Mouse (Mus musculus) adrenal gland, postnatal 36 days (tissue): ENCODE measurements around the gene Snx12. TPM values are rescaled to one million over a fixed set of nuclear protein-coding genes. Genes with fewer than 3 reads are reported as not detected.
A peak's percentile ranks its signal among the peaks of the same experiment; 100 is the strongest.

Experiments
- DNase-seq, 2 experiments: peaks; one replicate each; pipeline ENCODE4 v3.0.0; 2021; ENCODE audit warnings: mixed read lengths in 1 of 2
- long read RNA-seq, 2 experiments: library from polyadenylated mRNA; stranded (forward); transcript quantifications; one replicate each; pipeline ENCODE4 v2.0.0; 2021; ENCODE audit warnings: borderline sequencing depth in 2 of 2
- total RNA-seq, 2 experiments: library from RNA; stranded (reverse); gene quantifications; 2 replicates each; pipeline ENCODE4 v1.2.3; 2021

Gene Snx12
- 10 to 100 TPM; 49.9 to 52.0 TPM for total RNA-seq
- long read RNA-seq, experiment 1, transcript Snx12-204 (6 exons, 1,114 nt), result major isoform, 11 of 31 reads
- long read RNA-seq, experiment 1, transcript Snx12-201 (5 exons, 1,002 nt), result minor isoform, 8 of 31 reads
- long read RNA-seq, experiment 1, partial matches to known transcripts, result 1 of 31 reads
- long read RNA-seq, experiment 1, other reads (novel, unspliced or antisense), result 8 of 31 reads
- long read RNA-seq, experiment 2, partial matches to known transcripts, result 5 of 15 reads
- long read RNA-seq, experiment 2, other reads (novel, unspliced or antisense), result 3 of 15 reads

- DNase-seq, result peak; percentile 80 to 83
Observed at GRCm38 (mm10) chrX:101221834-101222795, at the start of gene Snx12. Gene Snx12, minus strand, starts transcription at chrX:101222563.

DNA sequence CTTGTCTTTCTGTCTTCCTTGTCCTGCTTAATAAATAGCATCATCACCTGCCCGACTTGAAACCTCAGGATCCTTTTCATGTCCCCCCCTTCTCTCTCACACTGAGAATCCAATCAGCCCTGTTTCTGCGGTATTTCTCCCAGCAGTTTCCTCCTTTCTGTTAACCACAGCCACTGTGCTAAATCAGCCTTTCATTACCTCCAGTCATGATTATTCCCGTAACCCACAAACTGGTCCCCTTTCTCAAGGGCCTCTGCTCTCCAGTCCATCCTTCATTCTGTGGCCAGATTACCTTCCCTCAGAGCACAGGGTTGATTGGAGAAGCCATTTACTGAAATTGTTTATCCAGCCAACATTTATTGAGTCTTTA lies 46.4 kb upstream of the Snx12 start, which contains the start of gene Gm20489:
TSS of gene Gm20489 (minus strand) at position 269 of the 370 bp plus-strand sequence.
- no peak for DNase-seq

GRCm38 (mm10) chrX:101268025-101268754 lies 45.8 kb upstream of the Snx12 start, which contains the start of gene Il2rg:
Gene Il2rg, minus strand, starts transcription at chrX:101268255.
- DNase-seq, result no peak

DNA sequence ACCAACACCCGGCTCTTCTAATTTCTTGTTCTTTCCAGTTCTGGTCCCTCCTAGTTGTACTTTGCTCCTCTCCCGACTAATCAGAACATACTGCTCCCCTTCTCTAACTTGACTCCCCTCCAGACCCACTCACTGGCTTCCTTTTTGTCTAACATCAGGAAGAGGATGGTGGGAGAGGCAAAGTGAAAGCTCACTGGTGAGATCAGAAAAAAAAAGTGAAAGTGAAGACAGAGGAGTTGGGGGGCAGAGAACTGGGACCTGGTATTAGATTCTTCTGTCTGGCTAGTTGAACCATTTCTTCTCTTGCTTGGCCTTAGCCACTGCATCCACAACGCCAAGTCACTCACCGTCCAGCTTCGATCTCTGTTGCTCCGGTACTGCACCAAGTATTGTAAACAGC lies 44.3 kb upstream of the Snx12 start:
- DNase-seq, result no peak

DNA sequence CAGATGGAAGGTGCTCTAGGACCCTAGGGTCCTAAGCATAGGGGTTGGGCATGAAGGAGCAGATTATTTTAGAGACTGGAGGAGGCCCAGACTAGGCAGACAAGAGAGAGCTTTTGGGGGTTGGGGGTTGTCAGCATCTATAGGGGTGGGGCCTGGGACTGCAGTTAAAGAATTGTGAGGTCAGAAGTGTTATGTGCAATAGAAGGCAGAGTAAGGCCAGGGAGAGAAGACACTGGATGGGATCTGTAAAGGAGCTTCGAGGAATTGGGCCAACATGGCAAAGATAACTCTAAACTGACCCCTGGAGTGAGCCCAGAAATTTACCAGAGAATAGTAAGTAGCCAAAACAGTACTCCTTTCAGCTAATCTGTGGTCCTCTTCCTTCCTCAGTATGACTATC lies 41.5 kb upstream of the Snx12 start, which contains the start of gene Gm614:
TSS of gene Gm614 (minus strand) at position 101 of the 400 bp plus-strand sequence.
- DNase-seq, result no peak

DNA sequence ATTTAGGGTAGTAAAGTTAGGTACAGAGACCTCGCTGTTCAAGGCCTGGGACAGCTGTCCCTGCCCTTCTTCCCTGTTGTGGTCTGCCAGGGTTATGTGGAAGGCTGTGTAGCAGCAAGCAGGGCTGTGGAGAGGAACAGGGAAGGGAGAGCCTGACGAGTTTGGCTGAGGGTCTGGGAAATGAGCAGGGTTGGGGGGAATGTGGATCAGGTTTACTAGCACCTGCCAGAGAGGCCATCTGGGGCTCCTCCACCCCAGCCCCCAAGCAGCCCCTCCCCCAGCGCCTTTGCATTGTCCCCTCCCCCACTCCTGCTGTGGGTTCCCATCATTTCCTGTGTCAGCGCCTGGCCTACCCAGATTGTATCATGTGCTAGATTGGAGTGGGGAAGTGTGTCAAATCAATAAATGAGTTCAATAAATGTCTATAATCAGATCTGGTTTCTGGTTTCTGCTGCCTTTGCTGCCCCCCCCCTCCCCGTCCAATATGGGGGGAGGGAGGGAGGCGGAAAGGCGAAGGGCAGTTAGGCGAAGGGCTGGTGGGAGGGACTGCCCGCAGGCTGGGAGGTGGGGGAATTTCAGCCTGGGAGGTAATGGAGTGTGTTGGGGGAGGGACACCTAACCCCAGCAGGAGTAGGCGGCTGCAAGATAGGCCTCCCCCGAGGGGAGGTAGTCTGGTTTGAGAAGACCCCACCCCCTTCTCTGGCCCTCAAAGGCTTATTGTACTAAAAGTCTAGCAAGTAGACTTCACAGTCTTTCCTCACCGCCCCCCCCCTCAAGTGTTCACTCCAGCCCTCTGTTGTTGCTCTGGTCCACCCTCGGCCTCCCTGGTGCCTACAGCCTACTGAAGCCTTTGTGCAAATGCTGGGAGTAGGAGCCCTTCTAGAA lies 38.3 kb upstream of the Snx12 start:
- no peak for DNase-seq

DNA sequence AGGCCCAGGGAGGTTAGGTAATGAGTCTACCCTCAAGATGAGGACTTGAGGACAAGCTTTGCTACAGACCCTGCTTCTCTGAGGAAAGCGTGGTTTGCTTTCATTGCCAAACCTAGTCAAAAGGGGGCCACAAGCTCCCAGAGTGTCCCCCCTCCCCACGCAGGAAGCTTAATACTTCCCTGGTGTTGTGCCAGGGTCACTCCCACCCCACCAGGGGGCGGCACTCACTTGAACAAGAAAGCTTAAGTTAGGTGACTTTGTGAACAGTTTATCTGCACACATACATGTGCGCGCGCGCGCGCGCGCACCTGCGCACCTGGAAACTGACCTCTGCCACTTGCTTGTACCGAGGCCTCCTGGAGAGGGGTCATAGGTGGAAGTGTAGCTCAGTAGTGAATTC lies 34.2 kb upstream of the Snx12 start:
- DNase-seq, result peak in 1 of 2 experiments; percentile 37

DNA sequence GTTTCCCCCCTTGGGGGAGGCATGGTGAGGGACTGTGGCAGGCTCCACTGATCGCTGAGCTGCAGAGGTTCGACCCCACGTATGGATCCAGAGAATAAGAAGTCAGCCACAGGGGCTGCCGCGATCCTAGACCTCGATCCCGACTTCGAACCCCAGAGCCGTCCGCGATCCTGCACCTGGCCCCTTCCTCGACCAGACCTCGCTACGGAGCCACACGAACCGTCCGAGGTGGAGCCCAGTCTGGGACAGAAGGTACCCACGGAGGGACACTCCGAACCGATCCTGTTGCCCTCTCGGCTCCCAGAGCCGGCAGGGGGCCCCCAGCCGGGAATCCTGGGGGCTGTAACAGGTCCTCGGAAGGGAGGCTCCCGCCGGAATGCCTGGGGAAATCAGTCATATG lies 32.4 kb upstream of the Snx12 start:
- no peak for DNase-seq

GRCm38 (mm10) chrX:101253952-101254729 lies 31.8 kb upstream of the Snx12 start, which contains the start of gene Foxo4:
Gene Foxo4, plus strand, starts transcription at chrX:101254528.
- DNase-seq, result peak; percentile 88 to 90

DNA sequence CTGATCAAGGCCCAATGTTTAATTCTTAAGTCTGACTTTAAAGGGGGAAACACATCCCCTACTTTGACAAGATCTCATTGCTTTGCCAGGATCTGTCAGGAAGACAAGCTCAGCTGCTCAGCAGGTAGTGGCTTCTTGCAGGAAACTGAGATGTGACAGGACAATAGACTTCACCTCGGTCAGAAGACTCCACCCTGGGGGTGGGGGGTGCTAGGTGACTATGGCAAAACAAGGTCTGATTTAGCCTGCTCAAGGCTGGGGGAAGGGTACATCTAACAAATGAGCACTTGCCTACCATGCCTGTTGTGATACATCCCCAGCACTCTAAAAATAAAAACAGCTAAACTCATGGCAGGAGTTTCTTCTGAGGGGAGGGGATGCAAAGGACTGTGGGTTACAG lies 22.6 kb upstream of the Snx12 start:
- DNase-seq, result no peak

GRCm38 (mm10) chrX:101222796-101223162 lies 416 bp upstream of the Snx12 start:
- DNase-seq, result no peak

GRCm38 (mm10) chrX:101189285-101189684 lies 33.1 kb downstream of the Snx12 start:
- DNase-seq, result no peak

DNA sequence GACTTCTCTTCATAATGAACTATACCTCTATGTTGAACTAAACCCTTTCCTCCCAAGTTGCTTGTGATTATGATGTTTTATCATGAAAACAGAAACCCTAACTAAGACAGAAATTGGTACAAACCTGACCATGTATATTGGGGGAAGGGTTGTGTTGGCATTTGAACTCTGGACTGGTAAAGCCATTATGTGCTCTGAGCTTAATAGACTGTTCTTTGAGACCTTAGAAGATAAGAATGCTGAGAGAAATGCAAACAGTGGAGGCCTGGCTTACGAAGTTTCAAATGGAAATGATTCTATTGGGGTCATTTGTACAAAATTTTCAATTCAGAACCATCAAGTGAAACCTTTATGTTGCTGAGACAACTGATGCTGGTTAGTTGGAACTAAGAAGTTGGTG lies 34.7 kb downstream of the Snx12 start:
- DNase-seq, result no peak

DNA sequence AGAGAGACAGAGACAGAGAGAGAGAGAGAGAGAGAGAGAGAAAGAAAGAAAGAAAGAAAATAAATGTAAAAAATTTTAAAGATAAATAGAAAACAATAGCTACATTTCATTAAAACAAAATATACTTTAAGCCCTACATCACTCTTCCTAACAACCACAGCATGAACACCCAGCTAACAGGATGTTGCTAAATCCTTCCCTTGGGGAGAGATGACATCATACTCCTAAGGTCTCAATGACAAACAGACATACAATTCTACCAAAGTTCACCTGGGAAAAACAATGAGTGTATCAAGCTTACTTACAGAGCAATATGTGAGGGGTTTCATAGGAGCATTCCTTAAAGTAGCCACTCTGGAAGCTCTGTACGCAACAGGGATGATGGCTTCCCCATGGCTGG lies 49.0 kb downstream of the Snx12 start:
- DNase-seq, result no peak

- peak; percentile 0 to 14 for DNase-seq
Observed at GRCm38 (mm10) chrX:101168425-101168824, 53.9 kb downstream of the Snx12 start.

DNA sequence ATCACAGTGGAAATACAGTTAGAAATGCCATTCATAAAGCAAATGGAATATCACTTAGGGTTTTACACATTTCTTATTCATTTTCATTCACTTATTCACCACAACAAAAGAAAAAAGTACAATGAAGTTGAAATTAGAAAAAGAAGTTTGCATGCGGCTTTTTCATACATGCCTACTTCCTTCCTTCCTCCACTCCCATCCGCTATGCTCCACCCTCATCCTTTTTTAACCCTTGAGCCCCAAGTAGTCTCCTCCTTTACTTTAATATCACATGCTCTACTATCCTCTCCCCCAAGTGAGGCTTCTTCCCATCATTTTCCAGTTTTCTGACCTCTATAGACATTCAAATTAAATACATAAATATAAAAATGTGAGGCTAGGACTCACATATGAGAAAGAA lies 58.6 kb downstream of the Snx12 start:
- no peak for DNase-seq

GRCm38 (mm10) chrX:101163278-101163677 lies 59.1 kb downstream of the Snx12 start:
- DNase-seq, result no peak

- peak in 1 of 2 experiments; percentile 1 for DNase-seq
Observed at GRCm38 (mm10) chrX:101162532-101162931, 59.8 kb downstream of the Snx12 start.

DNA sequence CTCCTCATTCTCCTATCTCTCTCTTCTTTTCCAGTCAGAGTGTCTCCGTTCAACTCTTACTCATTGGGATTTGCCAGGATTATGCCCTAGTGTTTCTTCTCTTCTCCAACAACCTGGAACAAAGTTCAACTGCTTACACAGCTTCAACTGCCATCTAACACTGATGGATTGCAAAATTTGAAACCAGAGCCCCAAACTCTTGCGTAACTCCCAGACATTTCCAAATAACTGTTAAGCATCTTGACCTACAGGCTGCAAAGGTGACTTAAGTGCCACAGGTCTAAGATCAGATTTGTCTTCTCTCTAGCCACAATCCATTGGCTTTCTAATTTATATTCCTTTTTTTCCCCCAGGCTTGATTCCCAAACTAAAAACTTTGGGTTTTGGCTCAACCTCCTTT lies 64.9 kb downstream of the Snx12 start:
- DNase-seq, result no peak

- DNase-seq, result no peak
Observed at GRCm38 (mm10) chrX:101156369-101156768, 66.0 kb downstream of the Snx12 start.
